ENCODE assay signal across 13 mouse cellular contexts in the genomic region with DNA sequence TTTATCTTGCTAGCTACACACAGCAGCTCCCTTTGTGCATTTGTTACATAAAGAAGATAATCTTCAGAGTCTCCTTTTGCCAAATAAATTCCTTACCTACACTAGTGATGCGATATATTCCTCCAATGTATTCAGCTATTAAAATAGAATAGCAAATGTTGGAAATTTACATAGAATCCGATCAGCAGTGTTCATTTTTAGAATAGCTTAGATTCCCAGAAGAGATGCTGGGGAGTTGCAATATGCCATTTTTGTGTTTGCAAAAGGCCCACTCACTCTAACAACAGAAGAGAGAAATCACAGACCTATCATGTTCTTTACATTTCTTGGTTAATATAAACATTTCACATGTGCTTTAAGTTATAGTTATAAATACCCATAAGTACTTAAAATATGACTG.
"Had no signal": no experiment of that assay in that cellular context is flagged by ENCODE, and none has a peak within 500 bp of the region (broad histone marks: within the 10 kb centered on the region; RNA-seq: fewer than 3 reads in every experiment).

No protein-coding gene starts in this region.

- DNase-seq: kidney, adult 2 months; kidney, postnatal 25 days; liver; lung, adult 18-20 months; lung, postnatal 10 days; lung, postnatal 36 days; retina, postnatal 1 day; right cerebral cortex, postnatal 25 days; spleen, adult 18-20 months; thymus, adult 18-20 months; thymus, postnatal 36 days had no signal

- ATAC-seq: intestine, postnatal 0 days; liver, embryonic 12.5 days had no signal
